Mouse (Mus musculus) cerebellum, adult 2 months (tissue): ENCODE measurements around the gene Slc39a11.

ENCODE experiments used
- CTCF ChIP-seq: fragments of 200-500 bp; IDR thresholded peaks from 2 replicates; pipeline ENCODE4 v1.5.1; 2011; ENCODE audit warnings: low read depth, mild to moderate bottlenecking, control low read depth, low read length, moderate library complexity, borderline replicate concordance; ENCODE audit not compliant: insufficient read depth
- POLR2A ChIP-seq: fragments of 200-500 bp; IDR thresholded peaks from 2 replicates; pipeline ENCODE4 v1.6.1; 2011; ENCODE audit warnings: low read length, control low read depth, borderline replicate concordance; ENCODE audit not compliant: insufficient read depth

GRCm38 (mm10) chr11:113422598-113422997 lies 227.3 kb downstream of the Slc39a11 start:
- TF ChIP-seq CTCF, result no peak
- no peak for TF ChIP-seq POLR2A
